Mouse (Mus musculus) erythroid progenitor cell, adult 5-6 weeks (primary cell): ENCODE data around the gene Adcy6. TPM values are rescaled to one million over a fixed set of nuclear protein-coding genes. Genes with fewer than 3 reads are reported as not detected.

ENCODE experiments used
- ATAC-seq: replicated peaks from 2 replicates; pipeline ENCODE4 v1.8.0; 2016; ENCODE audit warnings: moderate number of reproducible peaks, mild to moderate bottlenecking, moderate TSS enrichment, inconsistent platforms; ENCODE audit not compliant: poor library complexity, low FRiP score, severe bottlenecking
- total RNA-seq, 2 experiments: library from RNA; stranded (forward) in 1 of 2; stranded (reverse) in 1 of 2; fragments of 150-400 nt in 1 of 2; fragments of 186-747, 209-891 nt in 1 of 2; gene quantifications; 2 replicates each; pipeline versions ENCODE4 v1.2.3 to v1.2.4; 2015 to 2017; ENCODE audit warnings: low replicate concordance in 2 of 2

Gene Adcy6
- total RNA-seq, 2 experiments from 2014 or later, result 81.3 to 133 TPM

- peak; percentile 71 for ATAC-seq
These were observed 3.8 kb downstream of the Adcy6 start for GRCm38 (mm10) chr15:98606051-98606536.

DNA sequence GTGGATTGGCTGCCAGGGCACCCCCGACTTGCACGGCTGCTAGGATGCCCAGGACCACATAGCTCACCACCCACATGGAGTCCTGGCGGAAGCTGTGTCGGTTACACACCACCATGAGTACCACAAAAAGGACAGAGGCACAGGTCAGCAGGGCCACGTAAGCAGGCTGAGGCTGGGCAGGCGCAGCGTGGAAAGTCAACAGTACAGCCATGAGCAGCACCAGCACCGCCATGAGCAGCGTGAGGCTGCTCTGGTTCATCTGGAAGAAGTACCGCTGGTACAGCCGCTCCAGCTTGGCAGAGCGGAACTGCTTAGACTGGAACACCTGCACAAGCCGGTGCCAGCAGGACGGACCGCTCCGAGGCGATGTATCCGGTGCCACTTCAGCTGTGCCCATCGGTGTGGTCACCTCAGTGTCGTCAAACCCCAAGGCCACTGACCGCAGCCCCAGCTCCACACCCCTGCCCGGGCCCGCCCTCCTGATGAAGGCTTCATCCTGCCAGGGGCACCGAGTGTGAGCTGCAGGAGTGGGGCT is 5.8 kb downstream of the Adcy6 start:
- ATAC-seq, result no peak

DNA sequence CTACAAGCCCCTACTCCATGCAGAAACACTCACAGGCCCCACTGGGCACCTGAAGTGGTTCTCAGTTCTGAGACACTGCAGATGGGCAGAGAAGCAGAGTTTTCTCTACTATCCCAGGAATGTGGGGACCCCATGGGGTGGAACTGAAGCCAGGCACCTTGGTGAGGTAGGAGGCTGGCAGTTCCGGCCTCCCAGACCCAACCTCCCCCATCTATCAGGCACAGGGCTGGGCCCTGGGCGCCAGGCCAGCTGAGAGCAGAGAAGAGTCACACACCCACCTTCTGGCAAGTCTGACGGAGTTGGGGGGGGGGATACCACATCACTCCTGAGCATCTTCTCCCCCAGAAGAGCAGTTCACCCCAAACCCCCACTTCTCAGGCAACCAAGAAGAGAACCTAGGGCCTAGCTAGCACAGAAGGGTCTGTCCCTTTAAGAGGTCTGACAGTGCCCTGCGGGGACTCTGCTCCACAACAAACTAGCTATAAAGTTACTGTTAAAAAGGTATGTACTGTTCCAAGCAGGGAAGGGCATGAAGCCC is 6.9 kb downstream of the Adcy6 start:
- ATAC-seq, result peak; percentile 56

- ATAC-seq, result peak; percentile 64
These were observed 7.5 kb downstream of the Adcy6 start for GRCm38 (mm10) chr15:98602191-98602881.

GRCm38 (mm10) chr15:98601832-98602190 is 8.1 kb downstream of the Adcy6 start:
- no peak for ATAC-seq

DNA sequence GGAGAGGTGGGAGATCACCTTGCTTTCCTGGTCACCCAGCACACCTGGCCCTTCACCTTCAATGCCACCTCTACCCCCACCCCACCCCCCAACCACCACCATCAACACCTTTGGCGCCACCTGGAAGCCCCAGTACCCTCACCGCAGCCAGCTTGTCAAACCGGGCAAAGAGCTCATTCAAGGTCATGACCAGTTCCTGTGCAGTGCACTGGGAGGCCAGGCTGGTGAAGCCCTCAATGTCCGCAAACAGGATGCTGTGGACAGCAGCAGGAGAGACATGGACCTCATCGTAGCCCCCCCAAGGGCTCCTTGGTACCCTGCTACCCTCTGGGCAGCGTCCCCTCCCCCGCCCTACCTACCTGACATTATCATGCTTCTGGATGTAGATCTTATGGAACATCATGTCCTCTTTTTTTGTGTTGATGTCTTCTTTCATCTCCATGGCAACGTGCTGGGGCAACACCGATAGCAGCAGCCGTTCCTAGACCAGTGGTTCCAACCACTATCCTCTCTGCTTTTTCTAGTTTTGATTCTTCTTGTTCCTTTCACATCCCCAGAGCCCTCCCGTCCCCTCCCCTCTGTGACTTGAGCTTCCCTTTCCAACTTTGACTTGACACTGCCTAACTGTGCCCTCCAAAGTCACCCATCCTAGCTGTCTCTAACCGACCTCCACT is 9.7 kb downstream of the Adcy6 start:
- ATAC-seq, result no peak

DNA sequence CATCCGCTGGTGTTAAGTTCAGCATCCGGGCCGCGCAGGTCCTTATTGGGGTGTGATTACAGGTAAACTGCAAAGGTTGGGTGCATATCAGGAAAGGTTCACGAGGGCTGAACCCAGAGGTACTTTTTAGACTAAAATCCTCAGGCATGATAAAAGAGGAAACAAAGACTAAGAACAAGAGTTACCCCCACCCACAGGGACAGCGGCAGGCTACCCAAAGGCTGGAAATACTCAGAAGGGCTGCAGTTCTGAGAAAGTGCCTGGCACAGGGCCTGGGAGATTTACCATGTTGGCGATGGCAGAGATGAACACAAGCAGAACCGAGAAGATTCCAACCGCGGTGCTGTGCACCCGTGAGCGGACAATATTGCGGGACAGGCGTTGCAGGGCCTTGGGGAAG is 13.3 kb downstream of the Adcy6 start:
- no peak for ATAC-seq

- ATAC-seq, result no peak
These were observed 14.8 kb downstream of the Adcy6 start for GRCm38 (mm10) chr15:98595049-98595448.

GRCm38 (mm10) chr15:98594193-98594592 is 15.7 kb downstream of the Adcy6 start:
- no peak for ATAC-seq

GRCm38 (mm10) chr15:98591396-98591795 is 18.5 kb downstream of the Adcy6 start:
- ATAC-seq, result no peak

- no peak for ATAC-seq
These were observed 20.1 kb downstream of the Adcy6 start for GRCm38 (mm10) chr15:98589640-98590336.

GRCm38 (mm10) chr15:98587751-98588150 is 22.1 kb downstream of the Adcy6 start:
- no peak for ATAC-seq

GRCm38 (mm10) chr15:98586141-98586540 is 23.7 kb downstream of the Adcy6 start:
- ATAC-seq, result peak; percentile 90

DNA sequence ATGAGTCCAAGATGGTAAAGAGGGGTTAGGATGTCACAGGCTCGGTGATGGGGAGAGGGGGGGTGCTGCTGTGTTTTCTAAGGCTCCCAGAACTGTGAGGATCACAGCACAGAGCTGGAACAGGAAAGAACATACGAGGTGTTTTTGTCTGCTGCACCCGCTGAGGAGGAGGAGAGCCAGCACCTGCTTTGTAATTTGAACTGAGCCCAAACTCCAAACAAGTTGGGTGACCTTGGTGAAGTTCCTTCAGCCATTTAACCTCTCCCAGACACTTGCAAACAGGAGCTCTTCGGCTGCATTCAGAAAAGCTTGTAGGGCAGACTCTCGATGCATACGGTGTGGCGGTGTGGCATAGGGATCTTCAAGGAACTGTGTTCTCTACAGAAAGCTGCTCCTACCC is 24.5 kb downstream of the Adcy6 start:
- no peak for ATAC-seq

- ATAC-seq, result no peak
These were observed 26.9 kb downstream of the Adcy6 start for GRCm38 (mm10) chr15:98582996-98583395.

- no peak for ATAC-seq
These were observed 27.5 kb downstream of the Adcy6 start for GRCm38 (mm10) chr15:98582410-98582809.

DNA sequence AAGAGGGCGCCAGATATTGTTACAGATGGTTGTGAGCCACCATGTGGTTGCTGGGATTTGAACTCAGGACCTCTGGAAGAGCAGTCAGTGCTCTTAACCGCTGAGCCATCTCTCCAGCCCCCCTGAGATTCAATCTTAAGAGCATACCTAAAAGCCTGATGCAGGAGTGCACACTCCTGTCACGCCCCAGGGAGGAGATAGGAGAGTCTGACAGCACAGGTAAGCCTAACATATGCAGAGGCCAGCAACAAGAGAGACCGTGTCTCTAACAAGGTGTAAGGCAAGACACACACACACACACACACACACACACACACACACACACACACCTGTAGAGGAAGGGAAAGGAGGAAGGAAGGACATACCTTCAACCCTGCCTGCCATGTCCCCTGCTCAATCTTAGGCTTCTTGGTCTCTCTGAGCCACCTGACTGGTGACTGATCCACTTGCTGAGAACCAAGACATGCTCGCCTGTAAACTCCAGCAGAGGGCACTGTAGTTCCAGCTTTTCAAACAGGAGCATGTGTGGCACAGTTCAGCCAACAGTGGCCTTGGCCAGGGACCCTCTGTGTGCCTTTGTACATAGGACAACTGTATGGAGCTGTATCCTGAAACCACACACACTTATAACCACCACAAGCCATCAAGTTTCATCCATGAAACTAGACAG is 29.9 kb downstream of the Adcy6 start:
- ATAC-seq, result peak; percentile 93

GRCm38 (mm10) chr15:98579310-98579709 is 30.6 kb downstream of the Adcy6 start:
- no peak for ATAC-seq

DNA sequence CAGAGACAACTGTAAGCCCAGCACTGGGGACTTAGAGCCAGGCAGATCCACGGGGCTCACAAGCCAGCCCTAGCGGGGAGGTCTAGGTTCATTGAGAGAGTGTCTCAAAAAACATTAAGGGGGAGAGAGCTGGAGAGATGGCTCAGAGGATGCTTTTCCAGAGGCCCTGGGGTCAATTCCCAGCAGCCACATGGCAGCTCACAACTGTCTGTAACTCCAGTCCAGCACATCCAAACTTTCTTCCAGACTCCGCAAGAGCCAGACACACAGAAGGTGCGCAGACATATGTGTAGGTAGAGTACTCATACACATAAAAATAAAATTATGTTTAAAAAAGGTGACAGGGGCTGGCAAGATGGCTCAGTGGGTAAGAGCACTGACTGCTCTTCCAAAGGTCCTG is 36.6 kb downstream of the Adcy6 start:
- no peak for ATAC-seq
